Mouse (Mus musculus): ENCODE measurements at regions not wholly inside any gene's neighbourhood (a gene's known extent, or its start where the extent isn't known, plus 50 kb on each side); places are given as distances from the start of the nearest gene placed in this dataset.

GRCm38 (mm10) chr10:117461791-117462516 is 82.1 kb upstream of the Cpsf6 start:
- Histone ChIP-seq H3K9ac (no peak overlapping the region), H3K9me3 (no peaks in the 10 kb centered on the region), H3K27ac (no peak overlapping the region), H3K4me1 (no peaks in the 10 kb centered on the region; the same call in 1 of the 2 replicates), H3K4me2 (no peak overlapping the region), H3K36me3 (replicated peaks) (no peaks in the 10 kb centered on the region), H3K27me3 (replicated peaks) (no peaks in the 10 kb centered on the region), H3K4me3 (no peak overlapping the region)
- WGBS: 87% methylated on average over 11 of the region's 11 CpGs
- ATAC-seq (replicated peaks): no peak

GRCm38 (mm10) chr10:117461261-117461660 is 81.4 kb upstream of the Cpsf6 start:
- Histone ChIP-seq H3K9ac (no peak overlapping the region), H3K4me3 (no peak overlapping the region), H3K36me3 (replicated peaks) (no peaks in the 10 kb centered on the region), H3K4me1 (no peaks in the 10 kb centered on the region; the same call in 1 of the 2 replicates), H3K9me3 (no peaks in the 10 kb centered on the region), H3K27me3 (replicated peaks) (no peaks in the 10 kb centered on the region), H3K27ac (no peak overlapping the region), H3K4me2 (no peak overlapping the region)
- WGBS: 85% methylated on average over 4 of the region's 4 CpGs
- ATAC-seq (replicated peaks): no peak

- no peaks in the 10 kb centered on the region for H3K9me3 ChIP-seq
- no peak for ATAC-seq (replicated peaks)
- no peak overlapping the region for H3K4me2 ChIP-seq
- no peak overlapping the region for H3K9ac ChIP-seq
- no peak overlapping the region for H3K27ac ChIP-seq
- no peak overlapping the region for H3K4me3 ChIP-seq
- no peaks in the 10 kb centered on the region for H3K36me3 ChIP-seq (replicated peaks)
- WGBS: 95% methylated on average over 6 of the region's 6 CpGs
- no peaks in the 10 kb centered on the region; the same call in 1 of the 2 replicates for H3K4me1 ChIP-seq
- no peaks in the 10 kb centered on the region for H3K27me3 ChIP-seq (replicated peaks)
Observed at GRCm38 (mm10) chr10:117460366-117460730, 80.5 kb upstream of the Cpsf6 start.

GRCm38 (mm10) chr10:117459651-117460365 is 80.0 kb upstream of the Cpsf6 start:
- no peak overlapping the region for H3K9ac ChIP-seq
- H3K4me1 ChIP-seq: no peaks in the 10 kb centered on the region; the same call in 1 of the 2 replicates
- ATAC-seq (replicated peaks): no peak
- WGBS: 91% methylated on average over 10 of the region's 10 CpGs
- H3K27me3 ChIP-seq (replicated peaks): no peaks in the 10 kb centered on the region
- no peak overlapping the region for H3K4me3 ChIP-seq
- no peaks in the 10 kb centered on the region for H3K9me3 ChIP-seq
- no peak overlapping the region for H3K27ac ChIP-seq
- no peak overlapping the region for H3K4me2 ChIP-seq
- H3K36me3 ChIP-seq (replicated peaks): no peaks in the 10 kb centered on the region

- Histone ChIP-seq H3K36me3 (replicated peaks) (no peaks in the 10 kb centered on the region), H3K27ac (no peak overlapping the region), H3K9me3 (no peaks in the 10 kb centered on the region), H3K27me3 (replicated peaks) (no peaks in the 10 kb centered on the region), H3K4me1 (no peaks in the 10 kb centered on the region; the same call in 1 of the 2 replicates), H3K4me3 (no peak overlapping the region), H3K9ac (no peak overlapping the region), H3K4me2 (no peak overlapping the region)
- 89% methylated on average over 2 of the region's 2 CpGs for WGBS
- ATAC-seq (replicated peaks): no peak
Observed at GRCm38 (mm10) chr10:117459041-117459475, 79.2 kb upstream of the Cpsf6 start.

GRCm38 (mm10) chr10:117458271-117459040 is 78.6 kb upstream of the Cpsf6 start:
- Histone ChIP-seq H3K36me3 (replicated peaks) (no peaks in the 10 kb centered on the region), H3K4me1 (no peaks in the 10 kb centered on the region; the same call in 1 of the 2 replicates), H3K27me3 (replicated peaks) (no peaks in the 10 kb centered on the region), H3K27ac (no peak overlapping the region), H3K4me3 (no peak overlapping the region), H3K9me3 (no peaks in the 10 kb centered on the region), H3K4me2 (no peak overlapping the region), H3K9ac (no peak overlapping the region)
- ATAC-seq (replicated peaks): no peak
- WGBS: 88% methylated on average over 11 of the region's 11 CpGs

- Histone ChIP-seq H3K27ac (no peak overlapping the region), H3K36me3 (replicated peaks) (no peaks in the 10 kb centered on the region), H3K4me3 (no peak overlapping the region), H3K27me3 (replicated peaks) (no peaks in the 10 kb centered on the region), H3K4me2 (no peak overlapping the region), H3K4me1 (no peaks in the 10 kb centered on the region; the same call in 1 of the 2 replicates), H3K9ac (no peak overlapping the region), H3K9me3 (no peaks in the 10 kb centered on the region)
- WGBS: 51% methylated on average over 2 of the region's 2 CpGs
- no peak for ATAC-seq (replicated peaks)
Observed at GRCm38 (mm10) chr10:117457701-117457950, 77.8 kb upstream of the Cpsf6 start.

GRCm38 (mm10) chr10:117456904-117457700 is 77.3 kb upstream of the Cpsf6 start:
- Histone ChIP-seq H3K36me3 (replicated peaks) (no peaks in the 10 kb centered on the region), H3K4me3 (no peak overlapping the region), H3K4me1 (no peaks in the 10 kb centered on the region; the same call in 1 of the 2 replicates), H3K9me3 (no peaks in the 10 kb centered on the region), H3K27me3 (replicated peaks) (no peaks in the 10 kb centered on the region), H3K27ac (no peak overlapping the region), H3K4me2 (no peak overlapping the region), H3K9ac (no peak overlapping the region)
- no peak for ATAC-seq (replicated peaks)
- WGBS: 64% methylated on average over 18 of the region's 18 CpGs

- H3K27me3 ChIP-seq (replicated peaks): no peaks in the 10 kb centered on the region
- no peaks in the 10 kb centered on the region; the same call in 1 of the 2 replicates for H3K4me1 ChIP-seq
- H3K36me3 ChIP-seq (replicated peaks): no peaks in the 10 kb centered on the region
- no peaks in the 10 kb centered on the region for H3K9me3 ChIP-seq
- no peak for ATAC-seq (replicated peaks)
- H3K4me2 ChIP-seq: no peak overlapping the region
- WGBS: 74% methylated on average over 8 of the region's 8 CpGs
- H3K4me3 ChIP-seq: no peak overlapping the region
- H3K27ac ChIP-seq: no peak overlapping the region
- no peak overlapping the region for H3K9ac ChIP-seq
Observed at GRCm38 (mm10) chr10:117456427-117456826, 76.6 kb upstream of the Cpsf6 start.

- no peak for ATAC-seq (replicated peaks)
- Histone ChIP-seq H3K9me3 (no peaks in the 10 kb centered on the region), H3K27ac (no peak overlapping the region), H3K4me3 (no peak overlapping the region), H3K4me2 (no peak overlapping the region), H3K27me3 (replicated peaks) (no peaks in the 10 kb centered on the region), H3K36me3 (replicated peaks) (no peaks in the 10 kb centered on the region), H3K9ac (no peak overlapping the region), H3K4me1 (no peaks in the 10 kb centered on the region; the same call in 1 of the 2 replicates)
- 76% methylated on average over 9 of the region's 9 CpGs for WGBS
Observed at GRCm38 (mm10) chr10:117455595-117456302, 75.9 kb upstream of the Cpsf6 start.

GRCm38 (mm10) chr10:117454711-117455591 is 75.1 kb upstream of the Cpsf6 start:
- no peak overlapping the region for H3K4me3 ChIP-seq
- no peak overlapping the region for H3K9ac ChIP-seq
- no peak overlapping the region for H3K4me2 ChIP-seq
- no peak overlapping the region for H3K27ac ChIP-seq
- 71% methylated on average over 12 of the region's 12 CpGs for WGBS
- H3K36me3 ChIP-seq (replicated peaks): no peaks in the 10 kb centered on the region
- H3K4me1 ChIP-seq: no peaks in the 10 kb centered on the region; the same call in 1 of the 2 replicates
- no peaks in the 10 kb centered on the region for H3K9me3 ChIP-seq
- ATAC-seq (replicated peaks): no peak
- no peaks in the 10 kb centered on the region for H3K27me3 ChIP-seq (replicated peaks)

Measured in midbrain, embryonic 15.5 days (tissue).